Mouse (Mus musculus) gastrocnemius, postnatal 14 days (tissue): ENCODE measurements around the gene Frem3. TPM values are rescaled to one million over a fixed set of nuclear protein-coding genes. Genes with fewer than 3 reads are reported as not detected.

ENCODE experiments used
- DNase-seq: peaks from one replicate; pipeline ENCODE4 v3.0.0; 2021; ENCODE audit warnings: mixed read lengths
- intact Hi-C: fragments of 180-260 bp; cut with DNase I; formaldehyde crosslinking; loops from one replicate; pipeline ENCODE4 v1.15.1; 2025; ENCODE audit warnings: low total_unique reads
- long read RNA-seq, 2 experiments: library from polyadenylated mRNA; stranded (forward); transcript quantifications; one replicate each; pipeline ENCODE4 v2.0.0; 2021
- total RNA-seq, 2 experiments: library from RNA; stranded (reverse); gene quantifications; 2 replicates each; pipeline ENCODE4 v1.2.3; 2021

Frem3 gene
- total RNA-seq, result not detected
- long read RNA-seq, experiment 1, result 0 reads
- long read RNA-seq, experiment 2, result 0 reads

DNA sequence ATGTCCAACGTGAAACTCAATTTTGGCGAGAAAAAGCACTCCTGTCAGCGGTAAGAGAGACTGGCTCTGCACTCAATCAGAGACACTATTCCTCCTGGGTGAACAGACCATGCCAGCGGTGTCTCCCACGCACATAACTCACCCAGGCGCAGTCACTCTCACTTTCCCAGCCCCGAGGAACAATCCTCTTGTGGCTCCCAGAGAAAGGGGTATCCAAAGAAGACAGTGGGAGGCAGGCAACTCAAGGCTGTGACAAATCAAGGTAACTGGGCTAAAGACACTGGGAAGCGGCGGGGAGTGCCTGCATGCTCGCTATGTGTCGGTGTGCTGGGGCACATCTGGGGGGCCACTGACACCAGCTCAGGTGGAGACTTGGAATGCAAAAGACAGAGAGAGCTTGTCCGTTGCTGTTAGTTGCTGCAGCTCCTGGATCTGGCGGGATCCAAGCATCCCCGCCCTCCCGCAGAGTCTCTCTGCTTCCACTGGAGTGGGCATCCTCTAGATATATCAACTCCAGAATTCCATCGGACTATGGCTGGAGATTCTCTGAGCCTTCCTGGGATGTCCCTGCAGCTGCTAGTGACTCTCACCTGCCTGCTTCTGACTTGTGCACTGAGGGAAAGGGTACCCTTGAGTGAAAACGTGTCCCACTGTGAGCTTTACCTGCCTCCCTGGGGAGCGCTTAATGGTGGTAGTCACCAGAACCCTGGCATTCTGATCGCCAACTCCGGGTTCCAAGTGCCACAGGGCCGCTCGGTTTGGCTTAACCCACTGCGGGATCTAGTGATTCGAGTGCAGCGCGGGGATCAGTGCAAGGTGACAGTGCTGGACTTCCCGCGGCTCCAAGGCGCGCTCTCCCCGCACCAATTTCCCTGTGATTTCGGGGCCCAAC is at the start of gene Frem3:
TSS of gene Frem3 (plus strand) at position 532 of the 892 bp plus-strand sequence.
- intact Hi-C loops, result no loop called here
- no peak for DNase-seq

DNA sequence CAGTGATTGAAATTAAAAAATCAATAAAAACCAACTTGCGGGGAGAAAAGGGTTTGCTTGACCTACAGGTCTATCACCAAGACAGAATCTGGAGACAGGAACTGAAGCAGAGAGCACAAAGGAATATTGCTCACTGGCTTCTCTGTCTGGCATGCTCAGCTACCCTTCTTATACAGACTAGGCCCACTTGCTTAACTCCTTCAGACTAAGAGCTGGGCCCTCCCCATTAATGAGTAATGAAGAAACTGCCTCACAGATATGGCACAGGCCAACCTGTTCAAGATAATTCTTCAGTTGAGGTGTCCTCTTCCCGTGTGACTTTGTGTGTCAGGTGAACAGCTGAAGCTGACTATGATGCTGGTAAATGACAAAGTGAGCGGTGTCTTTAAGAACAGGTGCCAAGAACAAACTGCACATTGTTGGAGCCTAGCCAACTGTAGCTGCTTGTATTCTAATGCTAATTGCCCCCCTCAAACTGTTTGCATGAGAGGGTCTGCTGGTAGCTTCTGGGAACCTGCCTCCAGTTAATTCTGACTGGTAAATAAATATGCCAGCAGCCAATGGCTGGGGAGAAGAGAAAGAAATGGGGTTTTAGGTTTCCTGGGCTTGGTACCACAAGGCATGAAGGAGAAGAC is 46.6 kb upstream of the Frem3 start:
- intact Hi-C loops, result no loop called here
- DNase-seq, result no peak

DNA sequence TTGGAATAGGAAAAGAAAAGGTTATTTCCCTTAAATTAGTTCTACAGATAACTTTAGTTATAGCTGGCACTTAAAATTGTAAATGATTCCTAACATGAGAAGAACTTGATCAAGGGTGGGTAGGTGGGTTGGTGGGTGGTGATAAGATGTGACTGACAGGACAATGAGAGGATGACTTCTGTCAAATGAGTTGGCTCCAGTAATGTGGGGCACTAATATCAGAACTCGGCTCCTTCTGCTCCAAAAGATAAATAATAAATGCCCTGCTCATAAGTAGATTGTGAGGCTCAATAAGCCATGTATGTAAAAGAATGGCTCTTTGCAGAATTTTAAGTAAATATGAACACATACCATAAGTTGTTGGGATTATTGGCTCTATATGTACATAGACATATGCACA is 43.4 kb upstream of the Frem3 start:
- intact Hi-C loops, result no loop called here
- no peak for DNase-seq

DNA sequence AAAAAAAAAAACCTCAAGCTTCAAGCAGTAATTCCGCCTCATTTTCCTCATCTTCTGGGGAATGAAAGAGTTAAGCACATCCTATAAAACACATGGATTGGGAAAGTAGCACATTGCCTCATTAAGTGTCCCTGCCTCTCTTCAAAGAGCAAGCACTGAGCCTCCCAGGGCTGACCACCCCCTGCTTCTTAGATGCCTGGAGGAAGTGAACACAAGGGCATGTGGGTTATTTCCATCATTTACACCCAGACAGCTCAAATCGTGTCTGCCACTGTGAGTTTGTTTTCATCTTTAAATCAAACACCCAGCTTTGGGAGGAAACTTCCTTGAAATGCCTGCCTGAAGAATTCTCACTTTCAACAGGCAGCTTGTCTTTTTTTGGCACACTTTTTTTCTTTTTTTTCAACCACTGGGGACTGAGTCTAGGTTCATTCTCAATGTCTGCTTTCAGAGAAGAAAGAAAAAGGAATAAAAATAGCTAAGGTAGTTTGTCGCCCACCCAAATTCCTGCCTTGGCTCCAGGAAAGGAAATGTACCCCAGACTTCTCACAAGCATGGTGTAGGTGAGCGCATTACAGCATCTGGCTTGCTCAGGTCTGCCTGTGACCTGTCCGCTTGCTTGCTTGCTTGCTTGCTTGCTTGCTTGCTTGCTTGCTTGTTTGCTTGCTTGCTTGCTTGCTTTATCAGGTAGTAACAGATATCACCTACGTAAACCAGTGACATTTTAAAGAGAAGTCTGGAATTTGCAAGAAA is 42.5 kb upstream of the Frem3 start:
- intact Hi-C loops, result no loop called here
- no peak for DNase-seq

DNA sequence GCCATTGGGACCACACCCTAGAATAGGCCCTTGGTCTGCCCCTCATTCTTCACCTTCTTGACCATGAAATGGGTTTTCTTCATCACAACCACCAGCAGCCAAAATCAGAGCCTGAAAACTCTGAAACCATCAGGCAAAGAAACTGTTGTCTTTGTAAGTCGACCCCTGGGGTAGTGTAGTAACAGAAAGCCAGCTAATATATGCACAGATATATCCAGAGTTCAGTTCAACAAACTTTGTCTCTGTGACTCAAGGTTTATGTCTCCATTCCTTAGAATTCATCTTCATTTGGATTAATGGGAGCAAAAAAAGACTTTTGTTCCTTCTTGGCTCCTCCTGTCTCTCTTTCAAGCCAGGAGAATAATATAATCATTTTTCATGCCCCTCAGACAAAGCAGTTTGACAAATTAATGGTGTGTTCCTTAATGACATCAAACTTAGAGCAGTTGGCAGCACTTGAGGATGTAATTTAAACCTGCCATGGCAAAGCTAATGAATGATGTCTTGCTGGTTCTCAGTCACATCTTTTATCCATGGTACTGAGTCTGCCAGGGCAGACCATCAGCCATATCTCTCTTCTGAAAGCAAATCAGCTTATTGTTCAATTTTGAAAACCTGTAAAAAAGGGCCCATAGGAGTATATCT is 38.3 kb upstream of the Frem3 start:
- intact Hi-C loops, result no loop called here
- no peak for DNase-seq

DNA sequence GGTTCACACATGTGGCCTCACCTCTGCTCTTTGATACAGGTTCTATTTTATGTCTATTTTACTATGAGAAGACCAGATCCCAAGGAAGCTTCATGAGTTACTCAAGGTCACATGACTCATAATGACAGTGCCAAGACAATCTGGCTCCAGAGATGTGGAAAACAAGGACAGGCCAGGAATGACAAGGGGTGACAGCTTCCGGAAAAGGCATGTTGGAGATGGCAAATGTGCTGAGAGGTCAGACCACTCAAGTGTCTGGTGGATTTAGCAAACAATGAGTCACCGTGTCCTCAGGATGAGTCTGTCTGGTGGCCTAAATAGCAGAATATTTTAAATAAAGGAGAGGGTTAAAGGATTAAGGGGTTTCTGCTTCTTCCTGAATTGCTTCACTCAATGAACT is 33.8 kb upstream of the Frem3 start:
- DNase-seq, result no peak
- intact Hi-C loops, result no loop called here

DNA sequence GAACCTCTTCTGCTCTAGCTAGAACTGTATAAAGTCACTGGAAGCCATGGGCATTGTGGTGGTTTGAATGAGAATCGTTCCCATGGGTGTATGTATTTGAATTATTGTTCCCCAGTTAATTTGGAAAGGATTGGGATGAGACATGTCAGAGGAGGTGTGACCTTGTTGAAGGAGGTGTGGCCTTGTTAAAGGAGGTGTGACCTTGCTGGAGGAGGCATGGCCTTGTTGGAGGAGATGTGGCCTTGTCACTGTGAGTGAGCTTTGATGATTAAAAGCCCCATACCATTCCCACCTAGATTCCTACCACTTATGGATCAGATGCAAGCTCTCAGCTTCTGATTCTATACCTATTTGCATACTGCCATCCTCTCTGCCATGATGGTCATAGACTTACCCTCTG is 31.8 kb upstream of the Frem3 start:
- intact Hi-C loops, result no loop called here
- no peak for DNase-seq

DNA sequence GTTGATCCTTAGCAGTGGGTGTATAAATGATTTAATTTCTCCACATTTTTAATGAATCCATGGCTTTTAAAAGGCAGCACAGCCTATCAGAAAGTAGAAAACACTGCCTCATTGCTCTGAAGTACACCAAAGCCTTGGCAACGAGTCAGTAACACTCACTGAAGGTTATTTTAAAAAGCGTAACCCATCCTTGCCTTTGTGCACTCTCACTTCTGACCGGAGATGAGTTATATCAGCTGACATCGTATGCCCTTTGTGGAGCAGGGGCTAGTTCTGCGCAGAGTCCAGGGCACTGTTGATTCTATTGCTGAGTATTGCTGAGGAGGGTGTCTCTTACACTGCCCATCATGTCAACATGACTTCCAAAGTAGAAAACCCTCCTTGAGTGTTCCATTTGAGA is 18.3 kb upstream of the Frem3 start:
- intact Hi-C loops, result no loop called here
- DNase-seq, result no peak

DNA sequence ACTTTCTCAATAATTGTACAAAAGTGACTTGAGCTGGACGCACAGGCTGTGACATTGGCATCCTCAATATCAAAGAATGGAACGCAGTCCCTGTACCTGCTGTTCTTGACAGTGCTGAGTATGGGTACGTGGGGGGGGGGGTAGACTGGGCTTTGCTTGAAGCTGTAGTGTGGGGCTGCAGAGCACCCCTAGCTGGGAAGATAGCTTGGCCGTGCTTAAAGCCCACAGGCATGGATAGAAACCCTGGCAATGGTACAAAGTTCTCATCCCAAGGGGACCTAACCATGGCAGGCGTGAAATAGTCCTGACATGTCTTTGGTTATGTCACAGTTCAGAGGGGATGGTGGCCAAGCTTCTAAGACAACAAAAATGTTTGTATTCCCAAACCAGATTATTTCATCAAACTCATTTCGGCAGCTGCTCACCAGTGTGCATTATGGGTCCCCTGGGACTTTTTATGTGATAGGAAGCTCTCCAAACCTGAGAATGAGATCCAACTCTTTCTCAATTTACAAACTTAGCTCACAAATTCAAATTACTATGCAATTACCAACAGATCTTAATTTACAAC is 10.2 kb upstream of the Frem3 start:
- DNase-seq, result no peak
- intact Hi-C loops, result no loop called here

DNA sequence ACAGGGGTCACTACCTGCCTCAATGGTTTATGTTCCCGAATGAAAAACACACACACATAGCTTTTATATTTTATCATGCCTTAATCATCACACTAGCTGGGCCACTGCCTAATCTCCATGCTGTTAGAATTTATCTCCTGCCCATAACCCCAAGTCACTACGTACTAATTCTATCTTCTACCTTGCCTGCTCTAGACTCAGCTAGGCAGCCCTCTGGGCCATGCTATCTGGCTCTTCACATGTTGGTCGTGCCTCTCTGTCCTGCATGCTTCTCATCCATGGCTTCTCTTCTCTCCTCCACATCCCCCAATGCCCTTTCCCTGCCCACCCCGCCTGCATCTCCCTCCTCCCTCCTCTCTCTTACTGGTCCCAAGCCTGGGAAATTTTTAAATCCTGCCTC is 9.0 kb upstream of the Frem3 start:
- intact Hi-C loops, result no loop called here
- no peak for DNase-seq

DNA sequence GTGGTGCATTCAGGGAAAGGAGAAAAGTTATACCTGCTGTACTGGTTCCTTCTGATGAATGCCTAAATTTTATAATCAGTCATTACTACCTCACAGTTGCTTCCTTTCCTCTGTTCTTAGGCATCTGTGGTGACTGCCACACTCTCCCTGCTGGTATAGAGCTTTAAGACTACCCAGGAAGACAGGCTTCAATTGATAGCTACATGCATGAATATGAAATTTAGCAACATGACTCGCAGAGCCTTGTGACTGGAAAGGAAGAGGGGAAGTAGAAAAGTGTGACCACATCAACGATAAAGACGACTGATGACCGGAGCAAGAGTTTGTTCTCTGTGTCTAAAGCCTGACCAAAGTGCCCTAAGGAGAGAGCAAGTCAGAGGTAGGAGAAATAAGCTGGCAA is 3.8 kb upstream of the Frem3 start:
- no peak for DNase-seq
- intact Hi-C loops, result no loop called here

DNA sequence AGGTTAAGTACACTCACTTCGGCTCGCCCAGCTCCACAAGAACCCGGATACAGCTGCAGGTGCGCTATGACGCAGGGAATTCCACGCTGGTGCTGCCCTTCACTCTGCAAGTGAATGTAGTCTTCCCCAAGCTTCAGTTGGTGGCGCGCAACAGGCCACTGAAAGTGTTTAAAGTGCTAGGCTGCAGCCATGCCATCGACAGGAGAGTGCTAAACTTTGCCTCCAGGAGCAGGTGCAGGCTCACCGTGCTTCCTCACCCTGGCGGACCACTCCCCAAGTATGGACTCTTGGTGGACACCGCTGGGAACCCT is 516 bp downstream of the Frem3 start:
- no peak for DNase-seq
- intact Hi-C loops, result no loop called here

DNA sequence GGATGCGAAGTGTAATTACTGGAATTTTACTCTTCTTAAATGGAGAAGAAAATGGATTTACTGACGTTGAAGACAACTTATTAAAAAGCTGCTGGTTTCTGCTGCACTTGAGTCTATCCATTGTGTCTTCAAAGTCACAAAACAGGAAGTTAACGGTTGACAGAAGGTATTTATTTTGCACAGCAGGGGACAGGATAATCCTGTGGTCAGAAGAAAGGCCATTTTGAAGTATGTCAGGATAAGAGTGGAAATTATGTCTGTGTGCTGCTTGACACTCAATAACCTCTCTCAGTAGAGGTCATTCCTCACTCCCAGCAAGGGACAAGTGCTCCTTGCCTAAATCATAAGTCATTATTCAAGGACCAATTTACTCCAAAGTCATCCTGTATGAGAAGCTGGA is 8.9 kb downstream of the Frem3 start:
- no peak for DNase-seq
- intact Hi-C loops, result no loop called here

DNA sequence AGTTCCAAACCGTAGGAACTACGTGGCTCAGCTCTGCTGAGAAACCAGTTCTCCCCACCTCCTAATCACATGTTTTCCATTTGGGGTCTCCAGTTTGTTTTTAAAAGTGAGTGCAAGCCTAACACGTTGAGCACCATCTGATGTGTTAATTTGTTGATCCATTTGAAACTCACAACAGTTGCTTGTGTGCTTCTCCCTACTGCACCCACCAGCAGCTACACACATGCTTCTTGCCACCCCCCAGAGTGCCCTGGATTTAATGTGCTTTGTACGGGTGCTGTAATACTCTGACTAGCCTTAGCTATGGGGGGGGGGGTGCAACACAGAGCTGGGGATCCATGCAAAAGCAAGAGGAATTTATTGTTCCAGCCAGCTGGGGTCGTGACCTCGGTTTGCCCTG is 36.5 kb downstream of the Frem3 start:
- intact Hi-C loops, result no loop called here
- no peak for DNase-seq

DNA sequence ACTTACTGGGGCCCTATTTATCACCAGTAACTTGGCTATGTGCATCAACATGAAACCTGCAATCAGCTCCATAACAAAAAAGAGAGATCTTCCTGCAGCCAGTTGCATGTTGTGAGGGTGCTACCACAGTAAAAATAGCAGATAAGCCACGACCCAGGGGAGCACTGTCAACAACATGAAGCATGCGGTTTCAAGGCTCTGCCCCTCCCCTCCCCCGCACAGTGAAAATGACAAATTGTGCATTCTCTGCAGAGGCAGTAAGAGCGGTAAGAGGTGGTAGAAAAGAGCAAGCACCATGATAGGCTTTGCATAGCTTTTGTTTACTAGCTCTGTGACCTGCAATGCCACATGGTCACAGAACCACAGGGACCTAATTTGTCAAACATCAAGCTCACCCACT is 46.8 kb downstream of the Frem3 start:
- intact Hi-C loops, result no loop called here
- no peak for DNase-seq

DNA sequence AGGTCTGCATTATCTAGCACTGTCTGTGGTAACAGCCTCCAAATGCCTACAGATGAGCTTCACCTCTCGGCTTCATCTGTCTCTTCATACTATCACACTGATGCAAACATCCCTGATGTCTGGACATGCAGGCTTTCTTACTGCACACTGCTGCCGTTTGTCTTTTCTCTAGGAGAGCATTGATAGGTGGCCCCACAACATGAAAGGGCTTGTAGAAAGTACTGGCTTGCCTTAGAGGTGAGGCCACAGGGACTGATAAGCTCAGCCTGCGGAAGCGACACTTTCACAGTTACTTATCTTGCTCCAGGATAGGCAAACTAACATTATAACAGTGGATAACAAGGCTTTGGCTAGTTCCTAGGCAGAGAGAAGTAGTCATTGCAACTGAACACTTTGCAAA is 50.2 kb downstream of the Frem3 start:
- DNase-seq, result no peak
- intact Hi-C loops, result no loop called here

DNA sequence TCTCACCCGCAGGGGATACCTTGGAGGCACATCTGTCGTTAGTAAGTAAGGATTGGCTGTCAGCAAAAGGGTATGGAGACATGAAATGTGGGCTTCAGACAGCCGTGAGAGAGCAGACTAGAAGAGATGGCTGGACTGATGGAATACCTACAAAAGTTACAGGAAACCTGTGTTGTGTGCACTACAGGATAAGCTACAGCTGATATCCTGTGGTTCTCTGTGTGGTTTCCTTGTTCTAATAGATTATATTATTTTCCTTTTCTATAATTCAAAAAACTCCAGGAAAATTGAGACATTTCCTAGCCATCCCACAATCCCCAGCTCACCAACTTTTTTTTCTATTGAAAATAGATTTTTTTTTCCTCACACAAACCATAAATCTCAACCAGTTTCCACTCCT is 52.6 kb downstream of the Frem3 start:
- no peak for DNase-seq
- intact Hi-C loops, result no loop called here

DNA sequence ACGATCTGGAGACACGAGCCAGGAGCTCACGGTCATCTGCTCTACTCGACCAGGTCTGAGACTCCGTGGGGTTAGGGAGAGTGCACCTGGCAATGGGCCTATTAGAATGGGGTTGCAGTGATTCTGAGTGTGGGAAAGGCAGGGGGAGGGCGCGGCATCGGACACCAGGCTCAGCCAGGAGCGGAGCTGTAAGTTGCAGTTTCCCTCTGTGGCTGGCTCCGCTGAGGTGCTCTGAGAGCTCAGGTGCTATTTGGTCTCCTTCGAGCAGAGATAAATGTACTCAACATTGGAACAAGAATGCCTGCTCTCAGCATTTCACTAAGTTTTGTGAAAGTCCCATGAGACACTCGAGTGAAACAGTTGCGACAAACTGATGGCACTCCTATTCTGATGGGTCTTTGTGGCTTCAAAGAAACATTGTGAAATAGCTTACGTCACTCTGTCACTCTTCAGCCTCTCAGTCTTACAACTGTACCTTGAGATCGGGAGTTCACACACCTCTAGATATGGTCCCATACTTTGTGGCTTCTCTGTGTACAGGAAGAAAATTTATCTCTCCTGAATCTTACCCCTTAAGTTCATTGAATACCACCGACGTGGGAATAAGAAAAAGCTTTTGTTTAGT is 58.5 kb downstream of the Frem3 start:
- no peak for DNase-seq
- intact Hi-C loops, result no loop called here

DNA sequence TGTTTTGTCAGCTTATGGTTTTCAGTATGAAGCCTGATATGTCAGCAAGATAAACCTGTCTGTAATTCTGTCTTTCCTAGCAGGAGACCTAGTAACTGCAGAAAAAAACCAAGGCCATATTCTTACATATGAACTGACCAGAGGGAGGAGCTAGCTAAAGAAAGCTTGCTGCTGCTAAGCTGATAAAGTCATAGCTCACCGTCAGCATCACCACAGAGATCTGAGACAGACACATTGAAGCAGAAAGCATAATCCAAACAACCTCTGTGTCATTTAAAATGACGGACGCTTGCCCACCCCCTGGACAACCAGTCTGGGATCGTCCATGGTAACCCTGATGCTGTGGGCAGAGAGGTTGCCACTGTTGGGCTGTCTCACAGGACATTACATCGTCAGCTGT is 71.7 kb downstream of the Frem3 start:
- intact Hi-C loops, result no loop called here
- DNase-seq, result no peak
